Mouse (Mus musculus): ENCODE data around the gene 2410131K14Rik.

DNA sequence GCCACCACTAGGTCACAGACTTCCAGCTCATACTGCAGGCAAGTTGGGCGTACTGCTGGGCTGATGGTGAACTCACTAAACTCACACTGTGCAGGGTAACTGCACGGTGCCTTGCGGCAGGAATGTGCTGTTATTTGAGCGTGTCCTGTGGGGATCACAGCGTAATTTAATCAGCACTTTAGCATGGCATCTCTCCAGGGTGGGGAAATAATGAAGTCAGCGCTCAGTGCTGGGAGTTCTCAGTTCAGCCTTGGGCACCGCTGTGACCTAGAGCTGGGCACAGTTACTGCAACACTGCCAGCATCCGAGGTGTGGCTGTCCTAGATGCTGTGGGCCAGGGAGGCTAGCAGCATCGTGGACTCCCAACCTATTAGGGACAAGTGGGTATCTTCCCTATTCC is 19.3 kb downstream of the 2410131K14Rik start:
- peak; percentile 29; the same call in 1 of the 2 replicates for TF ChIP-seq CTCF (IDR thresholded peaks at IDR 0.05; ENCODE audit: control insufficient read depth, insufficient read depth, insufficient replicate concordance, low read depth, low read length)
- TF ChIP-seq POLR2A (IDR thresholded peaks at IDR 0.05; ENCODE audit: control insufficient read depth, low read depth, low read length): no peak
